8 mouse cellular contexts compared by ENCODE assay signal in genomic region chr8:121947047-121947752, GRCm38 (mm10). TPM values are rescaled to one million over a fixed set of nuclear protein-coding genes. Genes with fewer than 3 reads are reported as not detected.
DNase-seq lines count a peak whose midpoint lies in the region; ATAC-seq and TF ChIP-seq lines count a peak whose summit lies in the region.

No protein-coding gene starts in this region.

- TF ChIP-seq POLR2A in heart, adult 2 months (IDR thresholded peaks at IDR 0.05; ENCODE audit: insufficient read depth, low read depth, low read length) = no peak

- no peak for DNase-seq in heart, adult 2 months
- DNase-seq in heart, adult 18-20 months = no peak
- peak; percentile 22 for DNase-seq in G1E (ENCODE audit: low spot score)
- no peak for DNase-seq in forebrain, postnatal 0 days
- no peak for DNase-seq in liver, postnatal 0 days
- DNase-seq in spleen, postnatal 14 days (ENCODE audit: low spot score in 2 of 2) = no peak
- no peak for DNase-seq in gastrocnemius, adult 18-20 months (ENCODE audit: low spot score)
- no peak for DNase-seq in layer of hippocampus, postnatal 36 days

- peaks cover 10% of the 10 kb centered on the region for H3K4me1 ChIP-seq in heart, adult 2 months (ENCODE audit: control insufficient read depth, insufficient read depth, low read length)
- peaks cover 56% of the 10 kb centered on the region for H3K4me1 ChIP-seq in G1E (ENCODE audit: insufficient read depth, low read depth, low read length)
- peaks cover 12% of the 10 kb centered on the region for H3K4me1 ChIP-seq in forebrain, postnatal 0 days (ENCODE audit: insufficient read depth)
- peaks cover 35% of the 10 kb centered on the region for H3K4me1 ChIP-seq in liver, postnatal 0 days (ENCODE audit: insufficient read depth)

- peak overlapping the region; percentile 57 for H3K27ac ChIP-seq in heart, adult 2 months
- 0 out of 2 replicates have a peak overlapping the region, but pooled peaks have one; percentile 62 for H3K27ac ChIP-seq in forebrain, postnatal 0 days (ENCODE audit: low read depth, low read length)
- peak overlapping the region; percentile 88 for H3K27ac ChIP-seq in liver, postnatal 0 days (ENCODE audit: low read depth)

- peak overlapping the region; percentile 65 for H3K4me2 ChIP-seq in forebrain, postnatal 0 days (ENCODE audit: low read depth)
- peak overlapping the region; percentile 83 for H3K4me2 ChIP-seq in liver, postnatal 0 days (ENCODE audit: low read depth, low read length)

- no peak for TF ChIP-seq CTCF in heart, adult 2 months (IDR thresholded peaks at IDR 0.05)
- TF ChIP-seq CTCF in G1E (IDR thresholded peaks at IDR 0.05; ENCODE audit: low read depth, low read length) = no peak
- no peak for TF ChIP-seq CTCF in forebrain, postnatal 0 days (IDR thresholded peaks at IDR 0.05; ENCODE audit: low read depth)
- no peak for TF ChIP-seq CTCF in liver, postnatal 0 days (IDR thresholded peaks at IDR 0.05; ENCODE audit: low read depth)

- no peak for TF ChIP-seq EP300 in heart, adult 2 months (IDR thresholded peaks at IDR 0.05; ENCODE audit: insufficient read depth, low read depth, low read length)
- TF ChIP-seq EP300 in liver, postnatal 0 days (IDR thresholded peaks at IDR 0.05; ENCODE audit: low read depth) = no peak

- H3K9me3 ChIP-seq in G1E (replicated peaks) = no peaks in the 10 kb centered on the region
- H3K9me3 ChIP-seq in forebrain, postnatal 0 days (ENCODE audit: low read length) = no peaks in the 10 kb centered on the region
- no peaks in the 10 kb centered on the region for H3K9me3 ChIP-seq in liver, postnatal 0 days (ENCODE audit: low read length)

- no peaks in the 10 kb centered on the region for H3K79me2 ChIP-seq in heart, adult 2 months (replicated peaks; ENCODE audit: control insufficient read depth, insufficient read depth, low read length)

- peak overlapping the region; percentile 41 for H3K4me3 ChIP-seq in heart, adult 2 months
- H3K4me3 ChIP-seq in G1E (ENCODE audit: low read depth, low read length) = peak overlapping the region; percentile 73
- peak overlapping the region; percentile 34; the same call in 1 of the 2 replicates for H3K4me3 ChIP-seq in forebrain, postnatal 0 days (ENCODE audit: low read depth, low read length)
- peak overlapping the region; percentile 57 for H3K4me3 ChIP-seq in liver, postnatal 0 days (ENCODE audit: low read depth, low read length)

- H3K9ac ChIP-seq in heart, adult 2 months (ENCODE audit: low read depth, low read length) = peak overlapping the region; percentile 7; the same call in 1 of the 2 replicates
- H3K9ac ChIP-seq in forebrain, postnatal 0 days = peak overlapping the region; percentile 49; the same call in 1 of the 2 replicates
- H3K9ac ChIP-seq in liver, postnatal 0 days (replicated peaks) = peak overlapping the region; percentile 73

- WGBS in heart, adult 2 months = 42% methylated on average over 19 of the region's 19 CpGs
- 23% methylated on average over 19 of the region's 19 CpGs for WGBS in forebrain, postnatal 0 days
- WGBS in liver, postnatal 0 days (ENCODE audit: insufficient replicate concordance) = 34% methylated on average over 18 of the region's 19 CpGs

- no peaks in the 10 kb centered on the region for H3K36me3 ChIP-seq in heart, adult 2 months (ENCODE audit: control insufficient read depth, insufficient read depth, low read length)
- peaks cover 17% of the 10 kb centered on the region for H3K36me3 ChIP-seq in G1E (replicated peaks)
- H3K36me3 ChIP-seq in forebrain, postnatal 0 days (ENCODE audit: insufficient read depth) = no peaks in the 10 kb centered on the region
- H3K36me3 ChIP-seq in liver, postnatal 0 days (replicated peaks; ENCODE audit: insufficient read depth, low read length) = no peaks in the 10 kb centered on the region

- H3K27me3 ChIP-seq in heart, adult 2 months (ENCODE audit: control insufficient read depth, insufficient read depth, low read length) = no peaks in the 10 kb centered on the region
- H3K27me3 ChIP-seq in G1E (ENCODE audit: insufficient read depth, low read length) = peaks cover 5% of the 10 kb centered on the region
- H3K27me3 ChIP-seq in forebrain, postnatal 0 days (ENCODE audit: insufficient read depth, low read length) = no peaks in the 10 kb centered on the region
- no peaks in the 10 kb centered on the region for H3K27me3 ChIP-seq in liver, postnatal 0 days (ENCODE audit: insufficient read depth, low read length)

- intact Hi-C loops in heart, adult 2 months (cut with DNase I) = no loop called here

- no peak for ATAC-seq in G1E (ENCODE audit: extremely low read depth, insufficient number of reproducible peaks, low FRiP score, poor library complexity, severe bottlenecking)
- ATAC-seq in forebrain, postnatal 0 days = no peak
- ATAC-seq in liver, postnatal 0 days = no peak

RNA-seq across cellular contexts. Expression of gene Banp, which starts 2.4 kb away (rescaled TPM):
- total RNA-seq in heart, adult 2 months (2021) = 10 to 100 TPM; 13.1 to 26.9 TPM
- polyA plus RNA-seq in heart, adult 2 months (2012; rRNA removed) = 17.9 and 32.1 TPM in 2 replicates
- 10 to 100 TPM; 30.4 to 35.6 TPM for total RNA-seq in heart, adult 18-20 months (2021)
- total RNA-seq in G1E (2014; fragmentation: Nextera tagmentation) = 35.7 and 43.5 TPM in 2 replicates
- 42.5 and 46.6 TPM in 2 replicates for total RNA-seq in G1E (2017)
- 49.1 and 50.7 TPM in 2 replicates for polyA plus RNA-seq in G1E (2012)
- 37.9 and 44.1 TPM in 2 replicates for total RNA-seq in forebrain, postnatal 0 days (2014; rRNA removed)
- 29.3 and 30.0 TPM in 2 replicates for polyA plus RNA-seq in forebrain, postnatal 0 days (2015; fragmentation: Nextera tagmentation; extraction: Ambion mirVana)
- 7.6 and 7.9 TPM in 2 replicates for polyA plus RNA-seq in liver, postnatal 0 days (2015; fragmentation: Nextera tagmentation; extraction: Ambion mirVana)
- total RNA-seq in gastrocnemius, adult 18-20 months (2021) = 1 to 10 TPM; 8.4 TPM
- 10 to 100 TPM; 55.5 to 73.5 TPM for total RNA-seq in layer of hippocampus, postnatal 36 days (2021)

RNA-seq across cellular contexts. Expression of gene Car5a, which starts 2.5 kb away (rescaled TPM):
- total RNA-seq in heart, adult 2 months (2021) = not detected
- not detected in 2 replicates for polyA plus RNA-seq in heart, adult 2 months (2012; rRNA removed)
- not detected for total RNA-seq in heart, adult 18-20 months (2021)
- total RNA-seq in G1E (2014; fragmentation: Nextera tagmentation) (0.68 and 1.4 TPM in 2 replicates), G1E (2017) (0.16 TPM in 1 of 2 replicates, not detected in the other)
- polyA plus RNA-seq in G1E (2012) = 0.41 and 0.57 TPM in 2 replicates
- 0.23 TPM in 1 of 2 replicates, not detected in the other for total RNA-seq in forebrain, postnatal 0 days (2014; rRNA removed)
- polyA plus RNA-seq in forebrain, postnatal 0 days (2015; fragmentation: Nextera tagmentation; extraction: Ambion mirVana) = 0.48 and 0.52 TPM in 2 replicates
- 5.9 and 9.6 TPM in 2 replicates for polyA plus RNA-seq in liver, postnatal 0 days (2015; fragmentation: Nextera tagmentation; extraction: Ambion mirVana)
- total RNA-seq in gastrocnemius, adult 18-20 months (2021) = not detected
- not detected for total RNA-seq in layer of hippocampus, postnatal 36 days (2021)

RNA-seq across cellular contexts. Expression of gene Slc7a5, which starts 39.7 kb away (rescaled TPM):
- 1 to 10 TPM; 3.1 to 4.6 TPM for total RNA-seq in heart, adult 2 months (2021)
- 5.0 and 5.2 TPM in 2 replicates for polyA plus RNA-seq in heart, adult 2 months (2012; rRNA removed)
- 1 to 10 TPM; 4.1 to 4.8 TPM for total RNA-seq in heart, adult 18-20 months (2021)
- total RNA-seq in G1E (2014; fragmentation: Nextera tagmentation) (88.8 and 141 TPM in 2 replicates), G1E (2017) (32.5 and 32.6 TPM in 2 replicates)
- 92.9 and 127 TPM in 2 replicates for polyA plus RNA-seq in G1E (2012)
- 58.1 and 99.4 TPM in 2 replicates for total RNA-seq in forebrain, postnatal 0 days (2014; rRNA removed)
- 64.7 and 67.9 TPM in 2 replicates for polyA plus RNA-seq in forebrain, postnatal 0 days (2015; fragmentation: Nextera tagmentation; extraction: Ambion mirVana)
- polyA plus RNA-seq in liver, postnatal 0 days (2015; fragmentation: Nextera tagmentation; extraction: Ambion mirVana) = 10.5 and 10.8 TPM in 2 replicates
- 1 to 10 TPM; 1.0 to 1.4 TPM for total RNA-seq in gastrocnemius, adult 18-20 months (2021)
- 10 to 100 TPM; 60.2 to 70.4 TPM for total RNA-seq in layer of hippocampus, postnatal 36 days (2021)

Comparison
In these comparisons a context has a peak if more than half of its experiments do, and no peak if none do; other contexts are left out.
1. H3K9ac ChIP-seq: peak in every context shown above with its lines; median percentile 73 in liver, postnatal 0 days; 49 in forebrain, postnatal 0 days; 7 in heart, adult 2 months.
2. RNA of gene Slc7a5, which starts 39.7 kb away (total RNA-seq): 32.5 to 141 TPM in G1E, 58.1 to 99.4 TPM in forebrain, postnatal 0 days and 60.2 to 70.4 TPM in layer of hippocampus, postnatal 36 days; 4.1 to 4.8 TPM in heart, adult 18-20 months, 3.1 to 4.6 TPM in heart, adult 2 months and 1.0 to 1.4 TPM in gastrocnemius, adult 18-20 months; every median in the first group is over 4 times any median in the second.
3. Peak in every context shown above with its lines, with median percentiles within 50 percentile points of each other: H3K27ac ChIP-seq and H3K4me3 ChIP-seq.